Mouse (Mus musculus): Measurements from ENCODE around the gene Tox2. TPM values are rescaled to one million over a fixed set of nuclear protein-coding genes. Genes with fewer than 3 reads are reported as not detected.

The Tox2 gene
- polyA plus RNA-seq, 1 experiment = 14.6 TPM

DNA sequence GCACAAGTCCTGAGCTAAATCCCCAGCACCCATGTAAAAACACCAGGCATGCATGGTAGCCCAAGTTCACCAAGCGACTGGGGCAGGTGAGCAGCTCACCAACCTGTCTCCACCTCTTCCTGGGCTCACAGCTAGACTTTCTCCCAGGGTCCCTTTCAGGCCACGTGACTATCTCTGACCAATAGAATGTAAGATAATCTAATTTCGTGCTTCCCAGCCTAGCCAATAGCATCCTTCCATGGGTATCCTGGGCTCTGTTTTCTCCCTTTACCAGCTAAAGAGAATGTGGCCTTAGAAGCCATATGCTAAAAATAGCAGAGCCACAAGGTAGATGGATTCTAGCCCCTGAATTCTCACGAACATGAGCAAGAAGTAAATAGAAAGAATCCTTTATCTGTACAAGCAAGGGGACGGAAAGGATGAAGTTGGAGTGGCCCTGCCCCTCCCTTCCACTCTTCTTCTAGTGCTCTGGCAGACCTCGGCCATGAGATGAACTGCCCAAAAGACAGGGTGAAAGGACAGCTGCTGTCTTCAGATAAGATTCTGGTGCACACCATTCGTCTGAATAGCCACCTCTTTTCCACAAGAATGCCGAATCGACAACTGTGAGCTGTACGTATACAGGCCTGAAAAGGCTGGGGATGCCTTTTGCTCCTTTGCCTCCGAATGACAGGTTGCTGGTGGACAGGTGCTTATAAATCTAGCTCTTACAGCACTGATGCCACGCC is 153.4 kb downstream of the Tox2 start:
- H3K4me3 ChIP-seq (ENCODE audit: control insufficient read depth, low read depth, low read length) = no peak overlapping the region
- no peak overlapping the region for H3K27ac ChIP-seq (ENCODE audit: control insufficient read depth, insufficient read depth, low read depth, low read length)

DNA sequence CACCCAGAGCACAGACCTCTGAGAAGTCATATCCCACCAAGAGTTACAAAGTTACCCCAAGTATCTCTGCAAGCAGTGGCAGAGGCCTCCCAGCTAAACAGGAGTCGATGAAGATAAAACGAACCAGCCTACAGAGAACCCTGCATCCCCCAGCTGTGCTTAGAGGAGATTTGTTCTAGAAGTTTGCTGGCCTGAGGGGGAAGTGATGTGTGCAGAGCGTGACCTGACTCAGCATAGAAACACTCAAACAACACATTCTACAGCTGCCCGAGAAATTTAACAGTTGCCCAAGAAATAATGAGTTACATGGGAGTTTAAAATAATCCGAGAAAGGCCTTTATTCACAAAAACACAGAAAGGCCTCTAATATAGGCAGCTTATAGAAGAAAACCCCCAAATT is 155.7 kb downstream of the Tox2 start:
- no peaks in the 10 kb centered on the region for H3K27me3 ChIP-seq (ENCODE audit: control insufficient read depth, insufficient read depth, low read length)
- H3K4me3 ChIP-seq (ENCODE audit: control insufficient read depth, low read depth, low read length) = no peak overlapping the region
- TF ChIP-seq POLR2A (IDR thresholded peaks at IDR 0.05; ENCODE audit: control insufficient read depth, low read depth, low read length) = no peak
- no peaks in the 10 kb centered on the region for H3K36me3 ChIP-seq (ENCODE audit: control insufficient read depth, insufficient read depth, low read length)
- peaks cover 15% of the 10 kb centered on the region for H3K4me1 ChIP-seq (ENCODE audit: control insufficient read depth, insufficient read depth, low read length)
- no peak overlapping the region for H3K27ac ChIP-seq (ENCODE audit: control insufficient read depth, insufficient read depth, low read depth, low read length)

More for the DNA sequence above, 153.4 kb downstream of the Tox2 start:
- TF ChIP-seq CTCF (IDR thresholded peaks at IDR 0.05; ENCODE audit: control insufficient read depth, insufficient read depth, insufficient replicate concordance, low read depth, low read length) (no peak), POLR2A (IDR thresholded peaks at IDR 0.05; ENCODE audit: control insufficient read depth, low read depth, low read length) (no peak)
- H3K36me3 ChIP-seq (ENCODE audit: control insufficient read depth, insufficient read depth, low read length) = no peaks in the 10 kb centered on the region
- no peaks in the 10 kb centered on the region for H3K27me3 ChIP-seq (ENCODE audit: control insufficient read depth, insufficient read depth, low read length)
- H3K4me1 ChIP-seq (ENCODE audit: control insufficient read depth, insufficient read depth, low read length) = peaks cover 13% of the 10 kb centered on the region

DNA sequence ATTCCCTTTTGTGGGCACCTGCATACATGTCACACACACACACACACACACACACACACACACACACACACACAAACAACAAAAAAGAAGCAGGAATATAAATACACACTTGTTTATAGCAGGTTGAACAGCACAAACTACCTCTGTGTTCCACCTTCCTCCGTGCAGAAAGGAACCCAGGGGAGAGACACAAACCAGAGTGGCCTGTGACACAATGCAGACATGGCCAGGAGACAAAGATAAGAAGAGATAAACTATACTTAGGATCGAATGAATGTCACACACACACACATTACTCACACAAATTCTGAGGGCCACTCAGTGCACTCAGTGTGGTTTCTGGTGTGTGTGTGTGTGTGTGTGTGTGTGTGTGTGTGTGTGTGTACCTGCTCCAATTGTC is 156.3 kb downstream of the Tox2 start:
- Histone ChIP-seq H3K4me3 (ENCODE audit: control insufficient read depth, low read depth, low read length) (no peak overlapping the region), H3K27ac (ENCODE audit: control insufficient read depth, insufficient read depth, low read depth, low read length) (no peak overlapping the region), H3K36me3 (ENCODE audit: control insufficient read depth, insufficient read depth, low read length) (no peaks in the 10 kb centered on the region), H3K4me1 (ENCODE audit: control insufficient read depth, insufficient read depth, low read length) (peaks cover 15% of the 10 kb centered on the region), H3K27me3 (ENCODE audit: control insufficient read depth, insufficient read depth, low read length) (no peaks in the 10 kb centered on the region)
- no peak for TF ChIP-seq POLR2A (IDR thresholded peaks at IDR 0.05; ENCODE audit: control insufficient read depth, low read depth, low read length)
- TF ChIP-seq CTCF (IDR thresholded peaks at IDR 0.05; ENCODE audit: control insufficient read depth, insufficient read depth, insufficient replicate concordance, low read depth, low read length) = no peak

DNA sequence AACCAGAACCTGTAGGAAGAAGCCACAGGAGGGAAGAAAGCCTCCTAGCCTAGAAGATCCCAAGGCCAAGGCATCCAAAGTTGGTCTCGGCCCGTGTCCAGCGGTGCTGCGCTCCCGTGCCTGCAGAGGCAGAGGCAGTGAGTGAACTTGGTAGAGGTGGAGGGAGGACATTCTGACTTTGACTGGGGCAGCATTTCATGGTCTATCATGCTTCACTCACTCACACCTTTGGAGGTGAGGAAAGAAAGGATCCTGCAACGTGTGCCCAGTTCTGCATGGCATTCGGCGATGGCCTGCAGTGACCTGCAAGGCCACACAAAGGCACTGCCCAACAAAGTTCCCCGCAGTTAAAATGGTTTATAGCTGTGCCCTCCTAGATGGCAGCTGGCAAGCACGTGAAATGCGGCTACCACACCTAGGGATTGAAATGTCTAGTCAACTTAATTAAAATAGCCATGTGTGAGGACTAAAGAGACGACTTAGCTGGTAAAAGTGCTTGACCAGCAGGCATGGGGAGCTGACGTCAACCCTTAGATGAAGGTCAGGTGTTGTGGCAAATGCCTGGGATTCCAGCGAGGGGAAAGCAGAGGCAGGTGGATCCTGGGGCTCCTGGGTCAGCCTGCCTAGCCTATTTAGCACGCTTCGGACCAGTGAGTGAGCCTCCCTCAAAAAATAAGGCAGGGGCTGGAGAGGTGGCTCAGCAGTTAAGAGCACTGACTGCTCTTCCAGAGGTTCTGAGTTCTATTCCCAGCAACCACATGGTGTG is 158.1 kb downstream of the Tox2 start:
- Histone ChIP-seq H3K4me1 (ENCODE audit: control insufficient read depth, insufficient read depth, low read length) (peaks cover 13% of the 10 kb centered on the region), H3K27me3 (ENCODE audit: control insufficient read depth, insufficient read depth, low read length) (no peaks in the 10 kb centered on the region), H3K4me3 (ENCODE audit: control insufficient read depth, low read depth, low read length) (no peak overlapping the region), H3K27ac (ENCODE audit: control insufficient read depth, insufficient read depth, low read depth, low read length) (no peak overlapping the region), H3K36me3 (ENCODE audit: control insufficient read depth, insufficient read depth, low read length) (no peaks in the 10 kb centered on the region)
- no peak for TF ChIP-seq CTCF (IDR thresholded peaks at IDR 0.05; ENCODE audit: control insufficient read depth, insufficient read depth, insufficient replicate concordance, low read depth, low read length)
- no peak for TF ChIP-seq POLR2A (IDR thresholded peaks at IDR 0.05; ENCODE audit: control insufficient read depth, low read depth, low read length)

DNA sequence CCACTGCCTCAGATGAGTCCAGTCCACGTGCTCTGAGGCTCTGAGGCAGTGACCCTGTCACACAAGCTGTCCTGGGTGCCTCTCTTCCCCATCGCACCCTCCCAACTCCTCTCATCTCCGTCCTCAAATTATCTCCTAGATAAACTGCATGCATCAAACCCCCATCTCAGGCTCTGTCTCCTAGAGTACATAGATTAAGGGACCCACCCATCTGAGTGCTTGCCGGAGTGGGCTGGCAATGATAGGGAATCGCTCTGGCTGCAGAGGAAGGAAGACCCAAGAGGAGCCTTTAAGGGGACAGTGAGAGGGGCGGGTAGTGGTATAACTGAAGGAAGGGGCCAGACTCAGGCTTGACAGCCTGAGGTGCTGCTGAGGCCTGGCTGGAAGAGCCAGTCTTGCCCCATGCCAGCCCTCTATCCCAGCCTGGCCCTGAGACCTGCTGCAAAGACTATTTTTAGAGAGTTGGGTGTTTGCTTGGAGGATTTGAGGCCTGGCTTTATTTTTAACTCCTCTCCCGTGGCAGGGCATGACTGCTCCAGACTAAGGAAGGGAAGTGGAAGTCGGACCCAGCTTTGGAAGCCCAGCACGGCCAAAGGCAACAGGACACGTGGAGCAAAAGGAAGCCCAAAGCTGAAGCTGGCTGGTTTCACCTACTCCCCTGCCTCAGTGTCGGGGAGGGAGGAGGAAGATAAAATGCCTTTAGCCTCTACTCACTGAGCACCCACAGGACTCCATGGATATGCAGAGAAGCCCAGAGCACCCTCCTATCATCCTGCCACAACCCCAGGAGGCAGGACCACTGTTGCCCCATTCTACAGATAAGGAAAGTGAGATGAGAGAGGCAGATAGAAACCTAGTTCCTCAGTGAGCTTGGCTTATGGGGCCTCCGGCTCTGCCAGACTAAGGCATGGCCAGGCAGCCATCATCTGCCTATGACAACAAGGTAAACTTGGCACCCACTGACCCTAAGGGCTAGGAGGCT is 160.3 kb downstream of the Tox2 start:
- Histone ChIP-seq H3K36me3 (ENCODE audit: control insufficient read depth, insufficient read depth, low read length) (no peaks in the 10 kb centered on the region), H3K27ac (ENCODE audit: control insufficient read depth, insufficient read depth, low read depth, low read length) (no peak overlapping the region), H3K4me3 (ENCODE audit: control insufficient read depth, low read depth, low read length) (no peak overlapping the region), H3K27me3 (ENCODE audit: control insufficient read depth, insufficient read depth, low read length) (no peaks in the 10 kb centered on the region), H3K4me1 (ENCODE audit: control insufficient read depth, insufficient read depth, low read length) (peaks cover 7% of the 10 kb centered on the region)
- TF ChIP-seq POLR2A (IDR thresholded peaks at IDR 0.05; ENCODE audit: control insufficient read depth, low read depth, low read length) (no peak), CTCF (IDR thresholded peaks at IDR 0.05; ENCODE audit: control insufficient read depth, insufficient read depth, insufficient replicate concordance, low read depth, low read length) (no peak)

DNA sequence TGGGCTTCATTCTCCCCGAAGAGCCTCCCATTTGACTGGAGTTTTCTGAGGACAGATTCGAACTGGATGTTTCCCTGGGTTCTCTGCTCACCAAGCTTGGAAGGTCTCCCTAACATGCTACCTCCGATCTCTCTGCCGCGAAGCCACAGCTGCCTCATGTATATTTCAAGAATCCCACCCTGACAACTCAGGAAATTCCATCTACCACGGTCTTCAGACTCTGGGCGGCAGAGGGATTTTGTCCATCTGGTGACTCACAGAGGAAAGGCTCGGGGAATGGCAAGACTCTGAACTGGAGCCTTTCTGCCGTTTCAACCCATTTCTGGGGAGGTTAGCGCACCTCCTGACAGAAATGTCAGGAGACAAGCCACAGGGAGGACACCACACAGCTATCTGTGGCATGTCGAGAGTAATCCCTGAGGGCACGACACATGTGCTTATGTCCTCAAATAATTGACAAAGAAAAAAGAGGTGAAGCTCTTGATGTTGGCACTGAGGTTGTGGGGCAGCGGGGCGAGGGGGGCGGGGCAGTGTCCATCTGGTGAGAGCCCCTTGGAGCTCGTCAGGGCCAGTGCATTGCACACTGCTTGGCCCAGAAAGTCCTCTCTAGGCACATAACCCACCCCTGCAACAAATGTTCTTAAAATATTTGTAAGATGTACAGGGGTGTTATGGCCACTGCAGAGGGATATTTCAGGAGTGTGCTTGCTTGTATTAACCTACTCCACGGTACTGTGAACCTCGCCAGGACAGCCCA is 162.0 kb downstream of the Tox2 start:
- H3K27me3 ChIP-seq (ENCODE audit: control insufficient read depth, insufficient read depth, low read length) = no peaks in the 10 kb centered on the region
- TF ChIP-seq CTCF (IDR thresholded peaks at IDR 0.05; ENCODE audit: control insufficient read depth, insufficient read depth, insufficient replicate concordance, low read depth, low read length) = no peak
- H3K4me3 ChIP-seq (ENCODE audit: control insufficient read depth, low read depth, low read length) = no peak overlapping the region
- H3K36me3 ChIP-seq (ENCODE audit: control insufficient read depth, insufficient read depth, low read length) = no peaks in the 10 kb centered on the region
- H3K4me1 ChIP-seq (ENCODE audit: control insufficient read depth, insufficient read depth, low read length) = peaks cover 7% of the 10 kb centered on the region
- H3K27ac ChIP-seq (ENCODE audit: control insufficient read depth, insufficient read depth, low read depth, low read length) = no peak overlapping the region
